Mouse (Mus musculus) inflammation-experienced regulatory T-cells, adult 6 months (primary cell): ENCODE measurements around the gene Eral1. TPM values are rescaled to one million over a fixed set of nuclear protein-coding genes. Genes with fewer than 3 reads are reported as not detected.
A peak's percentile ranks its signal among the peaks of the same experiment; 100 is the strongest.

Experiments
- ATAC-seq: one replicate; pipeline ENCODE4 v1.8.0; 2017
- polyA plus RNA-seq, 3 experiments: library from polyadenylated mRNA; unstranded; fragments of 100-300 nt; shearing (Covaris generic); gene quantifications; one replicate each; pipeline ENCODE4 v1.2.1; 2017

Eral1 gene
- polyA plus RNA-seq, 3 experiments from 2014 or later, result 29.4 to 45.2 (median 41.1) TPM

GRCm38 (mm10) chr11:78037831-78038752, 42.1 kb downstream of the Eral1 start, which contains the start of gene Flot2:
Gene Flot2 (plus strand): TSS chr11:78037931.
- ATAC-seq, result peak; percentile 82

- ATAC-seq, result no peak
Measured at GRCm38 (mm10) chr11:78036791-78037190, 43.4 kb downstream of the Eral1 start.

DNA sequence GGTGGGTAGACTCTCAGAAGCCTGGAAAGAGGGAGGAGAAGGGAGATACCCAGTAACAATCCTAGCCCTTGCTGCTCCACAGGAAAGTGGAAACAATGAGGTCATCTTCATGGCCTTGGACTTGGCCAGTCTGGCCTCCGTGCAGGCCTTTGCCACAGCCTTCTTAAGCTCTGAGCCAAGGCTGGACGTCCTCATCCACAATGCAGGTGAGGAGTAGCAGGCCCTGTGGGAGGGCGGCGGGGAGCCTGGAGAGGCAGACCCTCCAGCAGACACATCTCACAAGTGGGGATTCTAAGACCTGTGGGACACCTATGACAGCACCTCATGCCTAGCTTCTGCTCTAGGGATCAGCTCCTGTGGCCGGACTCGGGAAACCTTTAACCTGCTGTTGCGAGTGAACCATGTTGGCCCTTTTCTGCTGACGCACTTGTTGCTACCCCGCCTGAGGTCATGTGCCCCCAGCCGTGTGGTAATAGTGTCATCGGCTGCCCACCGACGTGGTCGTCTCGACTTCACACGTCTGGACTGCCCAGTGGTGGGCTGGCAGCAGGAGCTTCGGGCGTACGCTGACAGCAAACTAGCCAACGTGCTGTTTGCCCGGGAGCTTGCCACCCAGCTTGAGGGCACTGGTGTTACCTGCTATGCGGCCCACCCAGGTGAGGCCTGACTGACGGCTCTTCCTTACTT, 46.1 kb downstream of the Eral1 start:
- no peak for ATAC-seq

GRCm38 (mm10) chr11:78032809-78033195, 47.4 kb downstream of the Eral1 start:
- ATAC-seq, result no peak

DNA sequence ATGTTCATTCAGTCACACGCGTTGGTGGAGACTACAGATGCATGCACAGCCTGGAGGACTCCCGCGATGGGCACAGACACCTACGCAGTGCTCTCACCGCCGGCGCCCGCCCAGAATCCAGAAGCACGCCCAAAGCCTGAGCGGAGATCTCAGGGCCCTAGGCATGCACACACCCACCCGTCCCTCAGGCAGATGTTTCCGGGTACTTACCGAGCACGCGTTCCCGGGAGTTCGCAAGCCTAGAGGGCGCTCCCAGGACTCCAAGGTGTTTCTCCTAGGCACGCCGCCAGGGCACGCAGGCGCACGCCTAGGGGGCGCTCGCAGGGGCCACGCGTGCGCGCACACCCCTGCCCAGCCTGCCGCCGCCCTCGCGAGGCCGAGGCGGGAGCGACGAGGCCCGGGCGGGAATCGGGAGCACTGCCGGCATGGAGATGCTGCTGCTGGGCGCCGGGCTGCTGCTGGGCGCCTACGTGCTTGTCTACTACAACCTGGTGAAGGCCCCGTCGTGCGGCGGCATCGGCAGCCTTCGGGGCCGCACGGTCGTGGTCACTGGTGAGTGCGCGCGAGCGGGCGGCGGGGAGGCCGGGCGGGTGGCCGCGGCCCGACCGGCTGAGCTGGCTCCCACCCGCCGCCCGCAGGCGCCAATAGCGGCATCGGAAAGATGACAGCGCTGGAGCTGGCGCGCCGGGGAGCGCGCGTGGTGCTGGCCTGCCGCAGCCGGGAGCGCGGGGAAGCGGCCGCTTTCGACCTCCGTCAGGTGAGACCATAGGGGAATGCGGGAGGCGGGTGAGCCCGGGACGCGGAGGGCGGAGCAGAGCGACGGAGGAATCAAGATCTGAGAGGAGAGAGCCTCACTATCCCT, 48.0 kb downstream of the Eral1 start, which contains the start of gene Dhrs13:
Gene Dhrs13, plus strand, starts transcription at position 334 of the 862 bp plus-strand sequence.
- ATAC-seq, result peak; percentile 88

DNA sequence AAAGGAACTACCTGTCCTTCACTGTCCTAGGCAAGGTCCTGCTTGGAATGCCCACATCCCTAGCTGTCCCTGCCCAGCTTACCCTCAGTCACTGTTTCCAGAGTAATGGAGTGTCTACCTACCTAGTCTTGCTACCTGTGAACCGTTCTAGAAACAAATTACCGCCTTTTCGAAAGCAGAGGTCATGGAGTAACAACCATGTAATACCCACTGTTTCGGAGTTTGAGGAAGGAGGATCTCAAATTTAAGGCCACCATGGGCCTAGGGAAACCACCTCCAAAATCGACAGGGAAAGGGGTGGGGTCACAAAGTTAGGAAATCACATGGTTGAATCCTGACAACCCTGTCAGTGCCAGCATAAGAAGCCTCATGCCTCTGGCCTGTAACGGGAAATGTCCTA, 48.8 kb downstream of the Eral1 start:
- no peak for ATAC-seq

GRCm38 (mm10) chr11:78030600-78030999, 49.6 kb downstream of the Eral1 start:
- ATAC-seq, result no peak

DNA sequence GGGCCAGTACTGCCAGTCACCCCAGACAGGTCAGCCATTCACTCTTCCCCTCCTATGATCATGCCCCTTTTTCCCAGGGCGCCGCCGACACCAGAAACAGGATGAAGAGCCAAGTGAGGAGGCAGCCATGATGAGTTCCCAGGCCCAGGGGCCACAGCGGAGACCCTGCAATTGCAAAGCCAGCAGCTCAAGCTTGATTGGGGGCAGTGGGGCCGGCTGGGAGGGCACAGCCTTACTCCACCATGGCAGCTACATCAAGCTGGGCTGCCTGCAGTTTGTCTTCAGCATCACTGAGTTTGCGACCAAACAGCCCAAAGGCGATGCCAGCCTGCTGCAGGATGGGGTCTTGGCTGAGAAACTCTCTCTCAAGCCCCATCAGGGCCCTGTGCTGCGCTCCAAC, 50.9 kb downstream of the Eral1 start:
- ATAC-seq, result no peak

DNA sequence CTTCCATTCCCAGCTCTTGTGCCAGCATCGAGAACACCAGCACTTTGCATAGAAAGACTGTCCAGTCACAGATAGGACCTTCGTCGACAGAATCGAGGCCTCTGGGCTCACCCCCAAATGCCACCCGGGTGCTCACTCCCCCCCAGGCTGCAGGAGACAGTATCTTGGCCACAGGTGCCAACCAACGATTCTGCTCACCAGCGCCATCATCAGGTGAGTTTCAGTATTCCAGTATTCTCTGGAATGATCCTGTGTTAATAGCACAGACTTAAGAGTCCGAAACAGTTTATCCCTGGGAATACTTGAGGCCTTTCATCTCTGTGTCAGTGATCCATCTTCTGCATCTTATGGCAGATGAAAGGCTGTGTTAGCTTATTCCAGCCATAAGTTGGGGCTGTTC, 56.6 kb downstream of the Eral1 start:
- ATAC-seq, result no peak

Other genes starting within 250 kb of the Eral1 start
- gene Pipox, start 186.3 kb downstream of the Eral1 start, polyA plus RNA-seq, result 1 to 10 TPM in 1 of 3 experiments, under 1 TPM in 2; 0.43 to 2.7 (median 0.56) TPM
- under 1 TPM in 1 of 3 experiments, not detected in 2; 0.24 TPM for gene Sez6, start 149.6 kb downstream of the Eral1 start, polyA plus RNA-seq
- 10 to 100 TPM; 21.4 to 37.6 (median 35.3) TPM for gene Phf12, start 97.6 kb downstream of the Eral1 start, polyA plus RNA-seq
- gene Dhrs13, start 48.1 kb downstream of the Eral1 start, polyA plus RNA-seq, result 1 to 10 TPM in 2 of 3 experiments, under 1 TPM in 1; 0.94 to 1.8 (median 1.7) TPM
- gene Flot2, start 42.5 kb downstream of the Eral1 start, polyA plus RNA-seq, result 10 to 100 TPM; 21.3 to 36.0 (median 24.7) TPM
- gene Fam222b, start 14.3 kb upstream of the Eral1 start, polyA plus RNA-seq, result 10 to 100 TPM; 10.9 to 20.0 (median 12.1) TPM
- 1 to 10 TPM; 3.5 to 6.8 (median 3.6) TPM for gene Traf4, start 85.2 kb upstream of the Eral1 start, polyA plus RNA-seq
- 10 to 100 TPM in 2 of 3 experiments, 1 to 10 TPM in 1; 9.1 to 13.2 (median 11.3) TPM for gene Nek8, start 96.3 kb upstream of the Eral1 start, polyA plus RNA-seq
- gene Tlcd1, start 96.3 kb upstream of the Eral1 start, polyA plus RNA-seq, result 1 to 10 TPM; 2.7 to 3.6 (median 3.2) TPM
- gene Rpl23a, start 103.2 kb upstream of the Eral1 start, polyA plus RNA-seq, result 1,000 to 10,000 TPM; 2,768 to 4,435 (median 3,801) TPM
- 1 to 10 TPM in 1 of 3 experiments, not detected in 2; 1.4 TPM for gene Rab34, start 108.0 kb upstream of the Eral1 start, polyA plus RNA-seq
- 1 to 10 TPM; 1.9 to 5.4 (median 3.5) TPM for gene Proca1, start 113.0 kb upstream of the Eral1 start, polyA plus RNA-seq
- gene Sdf2, start 165.4 kb upstream of the Eral1 start, polyA plus RNA-seq, result 100 to 1,000 TPM; 103 to 118 (median 104) TPM
- 10 to 100 TPM; 16.6 to 18.7 (median 16.9) TPM for gene Supt6, start 165.6 kb upstream of the Eral1 start, polyA plus RNA-seq
- 10 to 100 TPM; 26.4 to 41.9 (median 27.3) TPM for gene 2610507B11Rik, start 181.4 kb upstream of the Eral1 start, polyA plus RNA-seq
- under 1 TPM; 0.44 to 0.79 (median 0.48) TPM for gene BC030499, start 210.5 kb upstream of the Eral1 start, polyA plus RNA-seq
- gene Spag5, start 221.1 kb upstream of the Eral1 start, polyA plus RNA-seq, result 10 to 100 TPM in 1 of 3 experiments, 1 to 10 TPM in 2; 2.2 to 22.1 (median 3.4) TPM
- gene Aldoc, start 242.6 kb upstream of the Eral1 start, polyA plus RNA-seq, result 1 to 10 TPM; 4.0 to 9.6 (median 7.6) TPM
- 10 to 100 TPM; 55.1 to 70.1 (median 57.5) TPM for gene Pigs, start 248.0 kb upstream of the Eral1 start, polyA plus RNA-seq